Comparison of ENCODE assay signal across 8 mouse cellular contexts in the genomic region with DNA sequence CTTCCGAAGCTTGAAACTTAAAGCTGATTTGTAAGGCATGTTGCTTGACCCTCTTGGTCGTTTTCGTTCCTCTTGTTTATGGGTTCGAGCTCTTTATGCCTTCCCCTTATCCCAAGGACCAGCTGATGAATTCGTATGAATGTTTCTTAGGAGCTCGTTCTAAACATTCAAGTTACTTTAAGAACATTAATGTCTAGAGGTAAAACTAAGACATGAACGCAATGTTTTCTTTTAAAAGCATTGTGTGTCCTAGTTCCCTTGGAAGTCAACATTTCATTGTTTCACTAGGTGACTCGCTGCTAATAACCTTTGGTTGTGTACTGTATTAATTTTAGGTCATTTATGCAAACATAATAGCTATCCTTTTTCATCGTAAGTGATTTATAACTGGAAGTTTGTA. TPM values are rescaled to one million over a fixed set of nuclear protein-coding genes. Genes with fewer than 3 reads are reported as not detected.
DNase-seq lines count a peak whose midpoint lies in the region; ATAC-seq and TF ChIP-seq lines count a peak whose summit lies in the region.

No protein-coding gene starts in this region.

- H3K27me3 ChIP-seq in ES-Bruce4 (ENCODE audit: control insufficient read depth, insufficient read depth, low read length, poor library complexity, severe bottlenecking), result no peaks in the 10 kb centered on the region
- no peaks in the 10 kb centered on the region for H3K27me3 ChIP-seq in heart, embryonic 16.5 days (ENCODE audit: control insufficient read depth, insufficient read depth, low read length)
- no peaks in the 10 kb centered on the region for H3K27me3 ChIP-seq in liver, embryonic 16.5 days (ENCODE audit: control insufficient read depth, insufficient read depth, low read depth, low read length)

- H3K9ac ChIP-seq in ES-Bruce4 (ENCODE audit: low read depth, poor library complexity, severe bottlenecking), result peak overlapping the region; percentile 93
- no peak overlapping the region for H3K9ac ChIP-seq in heart, embryonic 16.5 days (ENCODE audit: low read length)
- H3K9ac ChIP-seq in liver, embryonic 16.5 days (ENCODE audit: low read depth, low read length), result 0 out of 2 replicates have a peak overlapping the region, but pooled peaks have one; percentile 20

- H3K27ac ChIP-seq in gastrocnemius, adult 2 months, result peak overlapping the region; percentile 94
- no peak overlapping the region for H3K27ac ChIP-seq in ES-Bruce4 (ENCODE audit: insufficient read depth, low read length)
- H3K27ac ChIP-seq in heart, embryonic 16.5 days (ENCODE audit: low read length), result no peak overlapping the region
- H3K27ac ChIP-seq in liver, embryonic 16.5 days (ENCODE audit: low read length), result no peak overlapping the region

- H3K4me2 ChIP-seq in heart, embryonic 16.5 days (ENCODE audit: low read depth, low read length), result peak overlapping the region; percentile 64
- H3K4me2 ChIP-seq in liver, embryonic 16.5 days (ENCODE audit: low read depth, low read length), result peak overlapping the region; percentile 81

- no peak for TF ChIP-seq CTCF in gastrocnemius, adult 2 months (IDR thresholded peaks at IDR 0.05)
- TF ChIP-seq CTCF in ES-Bruce4 (IDR thresholded peaks at IDR 0.05; ENCODE audit: low read depth, low read length), result no peak

- no peaks in the 10 kb centered on the region for H3K9me3 ChIP-seq in ES-Bruce4 (replicated peaks; ENCODE audit: control insufficient read depth, insufficient read depth, low read length, poor library complexity, severe bottlenecking)
- no peaks in the 10 kb centered on the region for H3K9me3 ChIP-seq in heart, embryonic 16.5 days (replicated peaks; ENCODE audit: control insufficient read depth, low read length)
- no peaks in the 10 kb centered on the region for H3K9me3 ChIP-seq in liver, embryonic 16.5 days (replicated peaks; ENCODE audit: control insufficient read depth, low read length)

- H3K4me1 ChIP-seq in ES-Bruce4 (ENCODE audit: control insufficient read depth, insufficient read depth, low read length), result no peaks in the 10 kb centered on the region
- H3K4me1 ChIP-seq in heart, embryonic 16.5 days (ENCODE audit: control insufficient read depth, insufficient read depth, low read length), result peaks cover 3% of the 10 kb centered on the region; the same call in 1 of the 2 replicates
- peaks cover 3% of the 10 kb centered on the region; the same call in 1 of the 2 replicates for H3K4me1 ChIP-seq in liver, embryonic 16.5 days (ENCODE audit: control insufficient read depth, low read depth, low read length)

- TF ChIP-seq EP300 in ES-Bruce4 (IDR thresholded peaks at IDR 0.05; ENCODE audit: insufficient read depth, low read depth, low read length), result no peak

- H3K36me3 ChIP-seq in ES-Bruce4 (ENCODE audit: control insufficient read depth, insufficient read depth, low read length, poor library complexity, severe bottlenecking), result no peaks in the 10 kb centered on the region
- H3K36me3 ChIP-seq in heart, embryonic 16.5 days (ENCODE audit: control insufficient read depth, insufficient read depth), result no peaks in the 10 kb centered on the region
- H3K36me3 ChIP-seq in liver, embryonic 16.5 days (ENCODE audit: control insufficient read depth, insufficient read depth), result no peaks in the 10 kb centered on the region

- no peak for ATAC-seq in heart, embryonic 16.5 days (replicated peaks; ENCODE audit: extremely low read depth, insufficient read depth, low FRiP score)
- no peak for ATAC-seq in liver, embryonic 16.5 days (ENCODE audit: low read depth)

- peak overlapping the region; percentile 90 for H3K4me3 ChIP-seq in gastrocnemius, adult 2 months
- H3K4me3 ChIP-seq in ES-Bruce4 (ENCODE audit: low read depth, low read length), result no peak overlapping the region
- peak overlapping the region; percentile 92 for H3K4me3 ChIP-seq in heart, embryonic 16.5 days (ENCODE audit: low read length)
- peak overlapping the region; percentile 81 for H3K4me3 ChIP-seq in liver, embryonic 16.5 days (ENCODE audit: low read depth, low read length)

- TF ChIP-seq POLR2A in ES-Bruce4 (IDR thresholded peaks at IDR 0.05; ENCODE audit: insufficient read depth, low read length), result no peak

- intact Hi-C loops in gastrocnemius, adult 2 months (cut with DNase I), result no loop called here

- 83% methylated on average over 9 of the region's 9 CpGs for WGBS in heart, embryonic 16.5 days
- WGBS in liver, embryonic 16.5 days (ENCODE audit: insufficient replicate concordance), result 75% methylated on average over 9 of the region's 9 CpGs

- no peak for DNase-seq in gastrocnemius, adult 2 months
- DNase-seq in gastrocnemius, postnatal 25 days, result no peak
- no peak for DNase-seq in cerebellum, postnatal 25 days
- DNase-seq in cerebellum, adult 9-11 months, result no peak
- no peak for DNase-seq in urinary bladder, postnatal 14 days (ENCODE audit: low spot score)

RNA-seq across cellular contexts. Expression of a gene that starts 4.2 kb away (rescaled TPM):
- 10 to 100 TPM; 13.4 to 13.5 TPM for total RNA-seq in gastrocnemius, adult 2 months (2021)
- total RNA-seq in gastrocnemius, postnatal 25 days (2021), result 1 to 10 TPM; 8.7 to 9.8 TPM
- 2.0 and 3.0 TPM in 2 replicates for polyA plus RNA-seq in ES-Bruce4 (2011; ENCODE audit: insufficient read depth, insufficient read length, low read depth, missing spikeins)
- polyA plus RNA-seq in heart, embryonic 16.5 days (2015; fragmentation: Nextera tagmentation; extraction: Ambion mirVana), result 11.7 and 12.5 TPM in 2 replicates
- 4.4 and 4.9 TPM in 2 replicates for polyA plus RNA-seq in liver, embryonic 16.5 days (2015; fragmentation: Nextera tagmentation; extraction: Ambion mirVana)
